Mouse (Mus musculus): ENCODE measurements at regions not wholly inside any gene's neighbourhood (a gene's known extent, or its start where the extent isn't known, plus 50 kb on each side); places are given as distances from the start of the nearest gene placed in this dataset.
A peak's percentile ranks its signal among the peaks of the same experiment; 100 is the strongest.

GRCm38 (mm10) chr13:69867296-69868065 lies 65.3 kb downstream of the Med10 start:
- no peak for DNase-seq (ENCODE audit: low spot score)

GRCm38 (mm10) chr13:69896536-69896935 lies 94.3 kb downstream of the Med10 start:
- DNase-seq (ENCODE audit: low spot score): no peak

GRCm38 (mm10) chr13:69901139-69901538 lies 98.9 kb downstream of the Med10 start:
- no peak for DNase-seq (ENCODE audit: low spot score)

- DNase-seq (ENCODE audit: low spot score): no peak
Observed at GRCm38 (mm10) chr13:69906802-69907537, 104.8 kb downstream of the Med10 start.

- no peak for DNase-seq (ENCODE audit: low spot score)
Observed at GRCm38 (mm10) chr13:69915796-69916195, 113.6 kb downstream of the Med10 start.

- no peak for DNase-seq (ENCODE audit: low spot score)
Observed at GRCm38 (mm10) chr13:69932695-69933550, 130.7 kb downstream of the Med10 start.

GRCm38 (mm10) chr13:69933551-69933845 lies 131.3 kb downstream of the Med10 start:
- no peak for DNase-seq (ENCODE audit: low spot score)

GRCm38 (mm10) chr13:69939791-69940190 lies 137.6 kb downstream of the Med10 start:
- DNase-seq (ENCODE audit: low spot score): no peak

- no peak for DNase-seq (ENCODE audit: low spot score)
Observed at GRCm38 (mm10) chr13:69944651-69945050, 142.5 kb downstream of the Med10 start.

GRCm38 (mm10) chr13:69946615-69947014 lies 144.4 kb downstream of the Med10 start:
- no peak for DNase-seq (ENCODE audit: low spot score)

GRCm38 (mm10) chr13:69952061-69952460 lies 149.9 kb downstream of the Med10 start:
- DNase-seq (ENCODE audit: low spot score): no peak

- DNase-seq (ENCODE audit: low spot score): no peak
Observed at GRCm38 (mm10) chr13:69954171-69954570, 152.0 kb downstream of the Med10 start.

GRCm38 (mm10) chr13:69955503-69955902 lies 153.3 kb downstream of the Med10 start:
- no peak for DNase-seq (ENCODE audit: low spot score)

GRCm38 (mm10) chr13:69963944-69964343 lies 161.7 kb downstream of the Med10 start:
- no peak for DNase-seq (ENCODE audit: low spot score)

- no peak for DNase-seq (ENCODE audit: low spot score)
Observed at GRCm38 (mm10) chr13:69971281-69972057, 169.3 kb downstream of the Med10 start.

GRCm38 (mm10) chr13:69974835-69975234 lies 172.6 kb downstream of the Med10 start:
- DNase-seq (ENCODE audit: low spot score): no peak

- no peak for DNase-seq (ENCODE audit: low spot score)
Observed at GRCm38 (mm10) chr13:69984159-69984558, 182.0 kb downstream of the Med10 start.

- peak; percentile 21 for DNase-seq (ENCODE audit: low spot score)
Observed at GRCm38 (mm10) chr13:69987181-69987580, 185.0 kb downstream of the Med10 start.

GRCm38 (mm10) chr13:69988319-69988718 lies 186.1 kb downstream of the Med10 start:
- DNase-seq (ENCODE audit: low spot score): no peak

- peak; percentile 53 for DNase-seq (ENCODE audit: low spot score)
Observed at GRCm38 (mm10) chr13:69991253-69991891, 189.2 kb downstream of the Med10 start.

GRCm38 (mm10) chr13:69991892-69992261 lies 189.7 kb downstream of the Med10 start:
- DNase-seq (ENCODE audit: low spot score): no peak

Data from urinary bladder, postnatal 14 days (tissue).